Mouse (Mus musculus): Measurements from ENCODE around the gene Mfap1b. TPM values are rescaled to one million over a fixed set of nuclear protein-coding genes. Genes with fewer than 3 reads are reported as not detected.

Mfap1b gene
- total RNA-seq, 1 experiment, result 23.2 TPM

GRCm38 (mm10) chr2:121442259-121443067 is 31.4 kb downstream of the Mfap1b start:
- DNase-seq (ENCODE audit: low read depth, low spot score), result peak; percentile 77
- in situ Hi-C loops (cut with MboI; ENCODE audit: low sequenced_read_pairs in 2 of 2, unreplicated experiment in 2 of 2), result no loop called here

GRCm38 (mm10) chr2:121441800-121442199 is 32.1 kb downstream of the Mfap1b start:
- 0 out of 4 replicates have a peak, but pooled peaks cover 0 to 2% of the 10 kb centered on the region in 2 experiments for H3K4me1 ChIP-seq (ENCODE audit: control insufficient read depth in 2 of 2, insufficient read depth in 2 of 2, low read length in 2 of 2, poor library complexity in 1 of 2)
- H3K9ac ChIP-seq (ENCODE audit: insufficient read depth, low read depth, low read length, poor library complexity, severe bottlenecking), result peak overlapping the region; percentile 50; the same call in 1 of the 2 replicates
- DNase-seq (ENCODE audit: low read depth, low spot score), result no peak
- in situ Hi-C loops (cut with MboI; ENCODE audit: low sequenced_read_pairs in 2 of 2, unreplicated experiment in 2 of 2), result no loop called here
- no peaks in the 10 kb centered on the region for H3K9me3 ChIP-seq (ENCODE audit: control insufficient read depth, insufficient read depth, low read depth, low read length)
- no peak overlapping the region for H3K27ac ChIP-seq (ENCODE audit: insufficient read depth, low read depth, low read length, poor library complexity, severe bottlenecking)
- TF ChIP-seq ZC3H11A (IDR thresholded peaks at IDR 0.05; ENCODE audit: borderline replicate concordance, low read depth, low read length) (no peak), CHD2 (IDR thresholded peaks at IDR 0.05; ENCODE audit: low read depth, low read length) (no peak), MAFK (IDR thresholded peaks at IDR 0.05; ENCODE audit: insufficient read depth, low read depth, low read length) (no peak), ZNF384 (IDR thresholded peaks at IDR 0.05; ENCODE audit: low read depth, low read length) (no peak), HCFC1 (IDR thresholded peaks at IDR 0.05; ENCODE audit: borderline replicate concordance, insufficient read depth, low read length) (no peak)
- peaks cover 12% of the 10 kb centered on the region for H3K36me3 ChIP-seq (ENCODE audit: control insufficient read depth, insufficient read depth, low read length, poor library complexity, severe bottlenecking)
- H3K4me3 ChIP-seq (ENCODE audit: insufficient read depth in 1 of 2, low read depth in 1 of 2, low read length in 2 of 2, poor library complexity in 1 of 2, severe bottlenecking in 1 of 2), result peak overlapping the region; percentile 63 to 99

More at GRCm38 (mm10) chr2:121442259-121443067, 31.4 kb downstream of the Mfap1b start:
- Histone ChIP-seq H3K9ac (ENCODE audit: insufficient read depth, low read depth, low read length, poor library complexity, severe bottlenecking) (peak overlapping the region; percentile 52), H3K4me1 (ENCODE audit: control insufficient read depth in 2 of 2, insufficient read depth in 2 of 2, low read length in 2 of 2, poor library complexity in 1 of 2) (0 out of 4 replicates have a peak, but pooled peaks cover 0 to 2% of the 10 kb centered on the region in 2 experiments), H3K27ac (ENCODE audit: insufficient read depth, low read depth, low read length, poor library complexity, severe bottlenecking) (no peak overlapping the region), H3K36me3 (ENCODE audit: control insufficient read depth, insufficient read depth, low read length, poor library complexity, severe bottlenecking) (peaks cover 10% of the 10 kb centered on the region), H3K9me3 (ENCODE audit: control insufficient read depth, insufficient read depth, low read depth, low read length) (no peaks in the 10 kb centered on the region), H3K4me3 (ENCODE audit: insufficient read depth in 1 of 2, low read depth in 1 of 2, low read length in 2 of 2, poor library complexity in 1 of 2, severe bottlenecking in 1 of 2) (peak overlapping the region; percentile 63 to 99)
- TF ChIP-seq HCFC1 (IDR thresholded peaks at IDR 0.05; ENCODE audit: borderline replicate concordance, insufficient read depth, low read length) (no peak), MAFK (IDR thresholded peaks at IDR 0.05; ENCODE audit: insufficient read depth, low read depth, low read length) (no peak), CHD2 (IDR thresholded peaks at IDR 0.05; ENCODE audit: low read depth, low read length) (no peak), ZNF384 (IDR thresholded peaks at IDR 0.05; ENCODE audit: low read depth, low read length) (no peak), ZC3H11A (IDR thresholded peaks at IDR 0.05; ENCODE audit: borderline replicate concordance, low read depth, low read length) (no peak)

DNA sequence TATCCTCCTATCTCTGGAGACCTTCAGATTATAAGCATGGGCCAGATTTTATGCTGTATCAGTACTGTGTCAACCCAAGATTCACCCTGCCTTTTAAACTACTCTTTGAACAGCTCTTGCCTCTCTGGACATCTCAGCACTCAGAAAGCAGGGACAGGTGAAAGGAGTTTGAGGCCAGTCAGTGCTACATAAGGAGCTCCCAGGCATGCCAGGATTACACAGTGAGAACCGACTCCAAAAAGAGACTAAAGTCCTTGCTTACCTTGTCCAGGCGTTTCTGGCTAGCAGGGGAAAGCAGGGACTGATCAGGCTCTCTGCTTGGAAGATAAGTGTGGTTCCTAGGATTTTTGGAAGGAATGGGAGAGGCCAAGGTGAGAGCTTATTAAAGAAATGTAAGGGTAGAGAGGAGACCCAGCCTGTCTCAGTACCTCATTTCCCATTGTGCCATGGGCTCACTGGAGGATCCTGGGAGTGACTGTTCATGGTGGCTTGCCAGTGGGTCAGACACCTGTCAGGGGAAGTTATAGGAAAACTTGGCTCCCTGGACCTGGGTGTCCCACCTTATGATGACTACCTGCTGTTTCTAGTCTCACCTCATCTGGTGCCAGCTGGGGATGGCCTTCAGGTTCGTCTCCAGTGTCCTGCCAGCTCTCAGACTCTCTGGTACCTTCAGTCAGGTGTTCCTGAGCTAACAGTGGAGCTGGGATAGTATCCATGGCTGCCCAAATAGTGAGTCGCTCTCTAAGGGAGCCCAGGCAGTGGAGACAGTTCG is 32.8 kb downstream of the Mfap1b start:
- in situ Hi-C loops (cut with MboI; ENCODE audit: low sequenced_read_pairs in 2 of 2, unreplicated experiment in 2 of 2), result no loop called here
- H3K4me3 ChIP-seq (ENCODE audit: insufficient read depth in 1 of 2, low read depth in 1 of 2, low read length in 2 of 2, poor library complexity in 1 of 2, severe bottlenecking in 1 of 2), result no peak overlapping the region
- DNase-seq (ENCODE audit: low read depth, low spot score), result no peak
- 0 out of 4 replicates have a peak, but pooled peaks cover 0 to 2% of the 10 kb centered on the region in 2 experiments for H3K4me1 ChIP-seq (ENCODE audit: control insufficient read depth in 2 of 2, insufficient read depth in 2 of 2, low read length in 2 of 2, poor library complexity in 1 of 2)
- H3K9me3 ChIP-seq (ENCODE audit: control insufficient read depth, insufficient read depth, low read depth, low read length), result no peaks in the 10 kb centered on the region
- peaks cover 12% of the 10 kb centered on the region for H3K36me3 ChIP-seq (ENCODE audit: control insufficient read depth, insufficient read depth, low read length, poor library complexity, severe bottlenecking)
- no peak overlapping the region for H3K9ac ChIP-seq (ENCODE audit: insufficient read depth, low read depth, low read length, poor library complexity, severe bottlenecking)
- no peak overlapping the region for H3K27ac ChIP-seq (ENCODE audit: insufficient read depth, low read depth, low read length, poor library complexity, severe bottlenecking)
- TF ChIP-seq ZC3H11A (IDR thresholded peaks at IDR 0.05; ENCODE audit: borderline replicate concordance, low read depth, low read length) (no peak), HCFC1 (IDR thresholded peaks at IDR 0.05; ENCODE audit: borderline replicate concordance, insufficient read depth, low read length) (no peak), CHD2 (IDR thresholded peaks at IDR 0.05; ENCODE audit: low read depth, low read length) (no peak), ZNF384 (IDR thresholded peaks at IDR 0.05; ENCODE audit: low read depth, low read length) (no peak), MAFK (IDR thresholded peaks at IDR 0.05; ENCODE audit: insufficient read depth, low read depth, low read length) (no peak)

GRCm38 (mm10) chr2:121439746-121440145 is 34.1 kb downstream of the Mfap1b start:
- H3K27ac ChIP-seq (ENCODE audit: insufficient read depth, low read depth, low read length, poor library complexity, severe bottlenecking), result no peak overlapping the region
- H3K9me3 ChIP-seq (ENCODE audit: control insufficient read depth, insufficient read depth, low read depth, low read length), result no peaks in the 10 kb centered on the region
- no peak overlapping the region for H3K9ac ChIP-seq (ENCODE audit: insufficient read depth, low read depth, low read length, poor library complexity, severe bottlenecking)
- DNase-seq (ENCODE audit: low read depth, low spot score), result no peak
- no peak overlapping the region for H3K4me3 ChIP-seq (ENCODE audit: insufficient read depth in 1 of 2, low read depth in 1 of 2, low read length in 2 of 2, poor library complexity in 1 of 2, severe bottlenecking in 1 of 2)
- in situ Hi-C loops (cut with MboI; ENCODE audit: low sequenced_read_pairs in 2 of 2, unreplicated experiment in 2 of 2), result no loop called here
- no peaks in the 10 kb centered on the region for H3K4me1 ChIP-seq (ENCODE audit: control insufficient read depth in 2 of 2, insufficient read depth in 2 of 2, low read length in 2 of 2, poor library complexity in 1 of 2)
- no peak for TF ChIP-seq HCFC1 (IDR thresholded peaks at IDR 0.05; ENCODE audit: borderline replicate concordance, insufficient read depth, low read length)
- no peak for TF ChIP-seq MAFK (IDR thresholded peaks at IDR 0.05; ENCODE audit: insufficient read depth, low read depth, low read length)
- TF ChIP-seq ZNF384 (IDR thresholded peaks at IDR 0.05; ENCODE audit: low read depth, low read length), result no peak
- no peak for TF ChIP-seq ZC3H11A (IDR thresholded peaks at IDR 0.05; ENCODE audit: borderline replicate concordance, low read depth, low read length)
- TF ChIP-seq CHD2 (IDR thresholded peaks at IDR 0.05; ENCODE audit: low read depth, low read length), result no peak
- peaks cover 19% of the 10 kb centered on the region for H3K36me3 ChIP-seq (ENCODE audit: control insufficient read depth, insufficient read depth, low read length, poor library complexity, severe bottlenecking)
